Mouse (Mus musculus): ENCODE data around the gene Hbs1l. TPM values are rescaled to one million over a fixed set of nuclear protein-coding genes. Genes with fewer than 3 reads are reported as not detected.

The Hbs1l gene
- polyA plus RNA-seq (2012; rRNA removed), result 18.2 and 22.5 TPM in 2 replicates

GRCm38 (mm10) chr10:21295759-21296621, at the start of gene Hbs1l:
Hbs1l (plus strand) TSS chr10:21295979.

DNA sequence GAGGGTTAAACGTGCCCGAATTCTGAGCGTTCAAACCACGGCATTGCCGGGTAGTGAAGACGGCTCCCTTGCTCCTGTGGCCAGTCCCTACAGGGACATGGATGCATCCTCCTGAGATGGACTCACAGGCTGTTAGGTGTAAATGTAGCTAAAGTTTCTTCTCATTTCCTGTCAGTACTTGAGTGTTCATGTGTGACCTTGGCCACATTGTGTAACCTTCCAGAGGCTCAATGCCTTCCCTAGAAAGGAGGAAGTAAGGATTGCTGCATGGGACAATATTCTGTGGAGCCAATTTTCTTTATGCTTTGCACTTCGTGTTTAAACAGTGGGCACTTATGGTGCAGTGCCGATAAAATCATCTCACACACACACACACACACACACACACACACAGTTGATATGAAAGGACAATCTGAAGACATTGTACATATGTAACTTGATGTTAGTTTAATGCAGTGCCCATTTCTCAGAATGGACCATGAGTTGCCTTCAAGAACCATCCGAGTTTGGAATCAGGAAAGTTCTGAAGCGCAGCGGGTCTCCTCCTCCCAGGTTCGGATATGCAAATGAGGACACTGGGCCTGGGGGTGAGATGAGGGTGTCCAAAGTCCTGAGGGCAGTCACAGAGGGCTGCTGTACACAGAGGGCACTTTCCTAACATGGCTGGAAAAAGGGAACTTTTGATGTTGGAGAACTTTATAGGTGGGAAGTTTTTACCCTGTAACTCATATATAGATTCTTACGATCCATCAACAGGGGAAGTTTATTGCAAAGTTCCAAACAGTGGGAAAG, 81.1 kb downstream of the Hbs1l start, which contains the start of gene Aldh8a1:
Gene Aldh8a1, plus strand, starts transcription at position 610 of the 792 bp plus-strand sequence.

Other genes starting within 250 kb of the Hbs1l start
- 17.3 and 19.3 TPM in 2 replicates for gene Myb, start 135.0 kb upstream of the Hbs1l start, polyA plus RNA-seq (2012; rRNA removed)
- 11.5 and 12.2 TPM in 2 replicates for gene Aldh8a1, start 81.3 kb downstream of the Hbs1l start, polyA plus RNA-seq (2012; rRNA removed)